Mouse (Mus musculus) stomach, embryonic 14.5 days (tissue): ENCODE results near the gene Nek10. TPM values are rescaled to one million over a fixed set of nuclear protein-coding genes. Genes with fewer than 3 reads are reported as not detected.

Source experiments
- ATAC-seq: fragments of 200-750 bp; cut with Nextera tagmentation; 2 replicates; pipeline ENCODE4 v1.8.0; 2017; ENCODE audit warnings: low read depth, moderate TSS enrichment; ENCODE audit not compliant: insufficient number of reproducible peaks, insufficient read depth, low FRiP score
- H3K27ac ChIP-seq: fragments of 300-500 bp; sonication (generic); 2 replicates; pipeline ENCODE4 v1.5.1; 2014; ENCODE audit warnings: mild to moderate bottlenecking, low read length, moderate library complexity, mixed read lengths
- H3K27me3 ChIP-seq: fragments of 300-500 bp; sonication (generic); 2 replicates; pipeline ENCODE4 v1.6.1; 2014; ENCODE audit warnings: low read length, control low read depth, mixed read lengths; ENCODE audit not compliant: control insufficient read depth, insufficient read depth
- H3K36me3 ChIP-seq: fragments of 300-500 bp; sonication (generic); 2 replicates; pipeline ENCODE4 v1.6.1; 2014; ENCODE audit warnings: mild to moderate bottlenecking, control low read depth, low read length, moderate library complexity, mixed read lengths; ENCODE audit not compliant: control insufficient read depth, insufficient read depth
- H3K4me1 ChIP-seq: fragments of 300-500 bp; sonication (generic); 2 replicates; pipeline ENCODE4 v1.6.1; 2014; ENCODE audit warnings: low read length, control low read depth, mixed read lengths; ENCODE audit not compliant: control insufficient read depth, insufficient read depth
- H3K4me2 ChIP-seq: fragments of 300-500 bp; sonication (generic); replicated peaks from 2 replicates; pipeline ENCODE4 v1.6.1; 2014; ENCODE audit warnings: low read depth, low read length, control low read depth
- H3K4me3 ChIP-seq: fragments of 300-500 bp; sonication (generic); 2 replicates; pipeline ENCODE4 v1.5.1; 2014; ENCODE audit warnings: low read depth, low read length, control low read depth
- H3K9ac ChIP-seq: fragments of 300-500 bp; sonication (generic); replicated peaks from 2 replicates; pipeline ENCODE4 v1.6.1; 2014; ENCODE audit warnings: low read depth, mild to moderate bottlenecking, control low read depth, low read length, moderate library complexity, mixed read lengths
- H3K9me3 ChIP-seq: fragments of 300-500 bp; sonication (generic); 2 replicates; pipeline ENCODE4 v1.6.1; 2016; ENCODE audit warnings: low read depth, low read length, control low read depth; ENCODE audit not compliant: control insufficient read depth
- WGBS: fragments of 180-500 bp; shearing (Covaris S2); extraction: QIAGEN DNeasy Blood & Tissue Kit; methylation state at CpG from one replicate; pipeline ENCODE4 v1.1.7; 2014; 5-methylcytosine and 5-hydroxymethylcytosine counted together
- polyA plus RNA-seq: library from polyadenylated mRNA; unstranded; fragments of >200 nt; fragmentation: Nextera tagmentation; extraction: Ambion mirVana; gene quantifications from 2 replicates; pipeline ENCODE4 v1.2.1, GENCODE M21; 2014

Nek10 gene
- polyA plus RNA-seq, 1 experiment from 2014 or later: 0.04 TPM

DNA sequence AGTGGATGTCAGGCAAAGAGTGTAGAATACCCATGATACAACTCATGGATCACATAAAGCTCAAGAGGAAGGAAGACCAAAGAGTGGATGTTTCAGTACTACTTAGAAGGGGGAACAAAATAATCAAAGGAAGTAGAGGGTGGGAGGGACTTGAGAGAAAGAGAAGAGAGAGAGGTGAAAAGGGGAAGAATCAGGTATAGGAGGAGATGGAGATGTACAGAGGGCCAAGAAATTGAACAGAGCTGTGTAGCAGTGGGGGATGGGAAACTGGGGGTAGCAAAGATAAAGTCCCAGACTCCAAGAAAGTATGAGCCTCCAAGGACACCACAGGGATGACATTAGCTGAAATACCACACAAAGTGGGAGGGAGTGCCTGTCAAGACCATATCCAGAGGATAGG is 91.6 kb downstream of the Nek10 start:
- Histone ChIP-seq H3K27me3 (no peaks in the 10 kb centered on the region), H3K27ac (no peak overlapping the region), H3K4me3 (no peak overlapping the region), H3K4me1 (no peaks in the 10 kb centered on the region), H3K4me2 (no peak overlapping the region), H3K9me3 (no peaks in the 10 kb centered on the region), H3K36me3 (no peaks in the 10 kb centered on the region), H3K9ac (no peak overlapping the region)
- ATAC-seq: no peak

GRCm38 (mm10) chr14:14895363-14895762 is 92.1 kb downstream of the Nek10 start:
- WGBS: 86% methylated on average over 2 of the region's 2 CpGs
- Histone ChIP-seq H3K27ac (no peak overlapping the region), H3K36me3 (no peaks in the 10 kb centered on the region), H3K4me1 (no peaks in the 10 kb centered on the region), H3K4me3 (no peak overlapping the region), H3K9ac (no peak overlapping the region), H3K9me3 (no peaks in the 10 kb centered on the region), H3K4me2 (no peak overlapping the region), H3K27me3 (no peaks in the 10 kb centered on the region)
- no peak for ATAC-seq

GRCm38 (mm10) chr14:14896399-14897136 is 93.4 kb downstream of the Nek10 start:
- Histone ChIP-seq H3K36me3 (no peaks in the 10 kb centered on the region), H3K4me1 (no peaks in the 10 kb centered on the region), H3K9ac (no peak overlapping the region), H3K4me3 (no peak overlapping the region), H3K4me2 (no peak overlapping the region), H3K27me3 (no peaks in the 10 kb centered on the region), H3K27ac (no peak overlapping the region), H3K9me3 (no peaks in the 10 kb centered on the region)
- 76% methylated on average over 3 of the region's 3 CpGs for WGBS
- ATAC-seq: no peak

DNA sequence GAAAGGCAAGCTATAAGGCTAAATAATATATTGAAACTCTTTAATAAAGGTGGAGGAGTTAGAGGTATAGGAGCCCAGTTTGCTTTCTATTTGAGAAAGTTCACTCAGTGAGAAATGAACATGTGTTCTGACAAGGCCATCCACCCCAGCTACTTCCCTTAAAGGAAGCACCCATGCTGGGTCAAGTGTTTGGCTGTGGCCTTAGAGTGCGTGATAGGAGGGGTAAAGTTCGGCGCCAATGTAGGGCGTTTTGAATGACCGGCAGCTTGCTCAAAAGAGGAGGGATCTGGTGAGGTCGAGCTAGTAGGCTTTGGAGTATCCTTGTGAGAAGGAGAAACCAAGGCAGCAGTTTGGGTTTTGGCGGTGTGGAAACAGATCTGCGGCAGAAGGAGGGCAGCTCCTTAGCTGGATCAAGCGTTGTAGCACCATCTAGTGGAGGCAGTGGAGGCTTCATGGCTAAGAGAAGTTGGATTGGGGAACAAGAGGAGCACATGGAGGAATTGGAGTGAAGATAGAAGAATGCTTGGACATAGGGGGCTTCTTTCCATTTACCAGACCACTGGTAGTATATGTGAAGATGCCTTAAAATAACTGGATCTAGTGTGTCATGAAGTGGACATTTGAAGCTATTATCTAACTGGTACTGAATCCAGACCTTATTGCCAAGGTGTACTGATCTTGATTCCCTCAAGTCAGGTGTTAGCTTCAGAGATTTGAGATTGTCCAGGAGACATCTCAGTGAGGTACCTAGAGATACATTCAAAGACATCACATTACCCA is 101.7 kb downstream of the Nek10 start:
- Histone ChIP-seq H3K36me3 (no peaks in the 10 kb centered on the region), H3K9ac (no peak overlapping the region), H3K4me2 (peak overlapping the region; percentile 29; the same call in 1 of the 2 replicates), H3K9me3 (no peaks in the 10 kb centered on the region), H3K27me3 (no peaks in the 10 kb centered on the region), H3K27ac (no peak overlapping the region), H3K4me1 (no peaks in the 10 kb centered on the region), H3K4me3 (no peak overlapping the region)
- 21% methylated on average over 9 of the region's 9 CpGs for WGBS
- no peak for ATAC-seq

DNA sequence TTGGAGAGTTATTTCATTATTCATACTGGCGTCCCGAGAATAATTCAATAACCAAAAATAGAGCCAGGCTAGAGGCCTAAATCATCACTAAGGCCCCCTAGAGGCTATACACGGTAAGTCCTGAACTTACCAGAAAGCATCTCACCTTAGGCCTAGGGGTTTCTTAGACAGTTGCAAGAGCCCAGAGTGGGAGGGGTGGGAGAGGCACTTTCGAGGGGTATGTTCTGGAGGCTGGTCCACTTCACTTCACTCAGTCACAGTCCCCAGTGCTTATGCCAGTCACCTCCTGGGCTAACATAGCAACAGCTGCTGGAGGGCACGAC is 102.3 kb downstream of the Nek10 start:
- no peak for ATAC-seq
- WGBS: 72% methylated on average over 5 of the region's 5 CpGs
- H3K4me1 ChIP-seq: no peaks in the 10 kb centered on the region

DNA sequence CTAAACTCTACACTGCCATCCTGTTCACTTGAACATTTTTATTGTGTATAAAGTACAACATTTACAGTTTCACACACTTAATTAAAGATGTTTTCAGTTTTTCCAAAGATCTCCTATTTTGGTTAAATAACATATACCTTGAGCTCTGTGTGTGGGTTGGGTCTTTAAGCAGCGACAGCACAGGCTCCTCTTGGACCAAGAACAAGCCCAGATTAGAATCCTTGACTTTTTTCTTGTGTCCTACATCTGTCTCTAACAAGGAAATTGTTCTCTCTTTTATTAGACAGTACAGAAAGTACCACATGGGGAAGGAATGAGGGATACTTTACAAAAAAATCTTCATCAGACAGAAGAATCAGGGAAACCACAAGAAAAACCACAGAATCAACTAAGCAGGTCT is 122.4 kb downstream of the Nek10 start:
- no peak overlapping the region for H3K4me2 ChIP-seq
- 73% methylated on average over 1 of the region's 1 CpGs for WGBS
- H3K4me3 ChIP-seq: no peak overlapping the region
- ATAC-seq: no peak
- no peaks in the 10 kb centered on the region for H3K36me3 ChIP-seq
- H3K9ac ChIP-seq: no peak overlapping the region
- H3K4me1 ChIP-seq: no peaks in the 10 kb centered on the region
- no peak overlapping the region for H3K27ac ChIP-seq
- no peaks in the 10 kb centered on the region for H3K27me3 ChIP-seq
- no peaks in the 10 kb centered on the region for H3K9me3 ChIP-seq

More for the DNA sequence above, 102.3 kb downstream of the Nek10 start:
- H3K9me3 ChIP-seq: no peaks in the 10 kb centered on the region
- no peak overlapping the region for H3K4me3 ChIP-seq
- no peaks in the 10 kb centered on the region for H3K27me3 ChIP-seq
- no peak overlapping the region for H3K4me2 ChIP-seq
- H3K36me3 ChIP-seq: no peaks in the 10 kb centered on the region
- no peak overlapping the region for H3K9ac ChIP-seq
- H3K27ac ChIP-seq: no peak overlapping the region

DNA sequence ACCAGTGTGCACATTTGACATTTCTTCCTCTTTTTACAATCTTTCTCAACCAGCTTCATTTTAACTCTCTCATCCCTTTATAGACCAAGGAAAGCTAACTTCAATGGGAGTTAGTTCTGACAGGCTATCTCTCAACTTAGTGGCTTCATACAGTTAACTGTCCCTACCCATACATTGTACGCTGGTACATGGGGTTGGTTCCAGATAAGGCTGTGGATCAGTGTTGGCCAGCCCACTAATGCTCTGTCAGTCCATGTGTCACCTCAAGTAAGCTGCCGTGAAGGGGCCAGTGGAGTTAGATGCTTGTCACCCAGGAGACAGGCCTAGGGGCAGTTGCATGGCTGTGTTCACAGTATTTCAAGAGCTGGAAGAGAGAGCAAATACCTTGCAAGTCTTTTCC is 124.3 kb downstream of the Nek10 start:
- Histone ChIP-seq H3K27me3 (no peaks in the 10 kb centered on the region), H3K36me3 (no peaks in the 10 kb centered on the region), H3K27ac (no peak overlapping the region), H3K9me3 (no peaks in the 10 kb centered on the region), H3K4me2 (no peak overlapping the region), H3K9ac (no peak overlapping the region), H3K4me1 (no peaks in the 10 kb centered on the region), H3K4me3 (no peak overlapping the region)
- ATAC-seq: no peak
- WGBS: 82% methylated on average over 2 of the region's 2 CpGs

- Histone ChIP-seq H3K27me3 (no peaks in the 10 kb centered on the region), H3K27ac (no peak overlapping the region), H3K4me2 (no peak overlapping the region), H3K9ac (no peak overlapping the region), H3K4me1 (no peaks in the 10 kb centered on the region), H3K4me3 (no peak overlapping the region), H3K36me3 (no peaks in the 10 kb centered on the region), H3K9me3 (no peaks in the 10 kb centered on the region)
- 67% methylated on average over 2 of the region's 2 CpGs for WGBS
- no peak for ATAC-seq
Observed at GRCm38 (mm10) chr14:14934977-14935376, 131.8 kb downstream of the Nek10 start.
